Mouse (Mus musculus) neural tube, embryonic 14.5 days (tissue): ENCODE results near the gene Cwc22. TPM values are rescaled to one million over a fixed set of nuclear protein-coding genes. Genes with fewer than 3 reads are reported as not detected.
"Not testable (repeated sequence)": the region's sequence is repeated elsewhere in the genome, so short reads cannot be mapped to it uniquely, and the experiment has no call there.

Source experiments
- ATAC-seq: fragments of 200-750 bp; cut with Nextera tagmentation; 2 replicates; pipeline ENCODE4 v1.8.0; 2017; ENCODE audit warnings: low read depth, mild to moderate bottlenecking, moderate TSS enrichment, moderate library complexity
- H3K27ac ChIP-seq: fragments of 300-500 bp; sonication (generic); 2 replicates; pipeline ENCODE4 v1.5.1; 2014; ENCODE audit warnings: low read depth, mild to moderate bottlenecking, control low read depth, low read length, moderate library complexity, mixed read lengths
- H3K27me3 ChIP-seq: fragments of 300-500 bp; sonication (generic); 2 replicates; pipeline ENCODE4 v1.6.1; 2014; ENCODE audit warnings: low read length; ENCODE audit not compliant: control insufficient read depth, insufficient read depth
- H3K36me3 ChIP-seq: fragments of 300-500 bp; sonication (generic); 2 replicates; pipeline ENCODE4 v1.6.1; 2014; ENCODE audit warnings: low read length, mixed read lengths; ENCODE audit not compliant: control insufficient read depth, insufficient read depth
- H3K4me1 ChIP-seq: fragments of 300-500 bp; sonication (generic); 2 replicates; pipeline ENCODE4 v1.6.1; 2014; ENCODE audit warnings: low read length; ENCODE audit not compliant: control insufficient read depth, insufficient read depth
- H3K4me2 ChIP-seq: fragments of 300-500 bp; sonication (generic); 2 replicates; pipeline ENCODE4 v1.6.1; 2014; ENCODE audit warnings: mild to moderate bottlenecking, low read depth, low read length, control low read depth
- H3K4me3 ChIP-seq: fragments of 300-500 bp; sonication (generic); 2 replicates; pipeline ENCODE4 v1.5.1; 2014; ENCODE audit warnings: low read depth, low read length, control low read depth, mixed read lengths
- H3K9ac ChIP-seq: fragments of 300-500 bp; sonication (generic); replicated peaks from 2 replicates; pipeline ENCODE4 v1.6.1; 2014; ENCODE audit warnings: low read depth, mild to moderate bottlenecking, control low read depth, low read length, mixed read lengths
- H3K9me3 ChIP-seq: fragments of 300-500 bp; sonication (generic); 2 replicates; pipeline ENCODE4 v1.6.1; 2016; ENCODE audit warnings: low read length; ENCODE audit not compliant: control insufficient read depth
- WGBS: fragments of 180-500 bp; shearing (Covaris S2); extraction: QIAGEN DNeasy Blood & Tissue Kit; methylation state at CpG from one replicate; pipeline ENCODE4 v1.1.7; 2014; 5-methylcytosine and 5-hydroxymethylcytosine counted together
- polyA plus RNA-seq: library from polyadenylated mRNA; unstranded; fragments of >200 nt; fragmentation: Nextera tagmentation; extraction: Ambion mirVana; gene quantifications from 2 replicates; pipeline ENCODE4 v1.2.1, GENCODE M21; 2014

The Cwc22 gene
- polyA plus RNA-seq, 1 experiment from 2014 or later, result 17.3 TPM

GRCm38 (mm10) chr2:77901269-77901668 lies 44.9 kb downstream of the Cwc22 start:
- H3K4me3 ChIP-seq, result no peak overlapping the region
- H3K9ac ChIP-seq, result no peak overlapping the region
- no peaks in the 10 kb centered on the region for H3K27me3 ChIP-seq
- H3K36me3 ChIP-seq, result peaks cover 24% of the 10 kb centered on the region
- H3K27ac ChIP-seq, result no peak overlapping the region
- H3K9me3 ChIP-seq, result no peaks in the 10 kb centered on the region
- WGBS, result 98% methylated on average over 5 of the region's 5 CpGs
- H3K4me2 ChIP-seq, result no peak overlapping the region
- no peaks in the 10 kb centered on the region for H3K4me1 ChIP-seq
- ATAC-seq, result no peak

- Histone ChIP-seq H3K9me3 (no peaks in the 10 kb centered on the region), H3K27me3 (no peaks in the 10 kb centered on the region), H3K4me3 (no peak overlapping the region), H3K36me3 (peaks cover 21% of the 10 kb centered on the region), H3K4me1 (no peaks in the 10 kb centered on the region), H3K4me2 (no peak overlapping the region), H3K27ac (no peak overlapping the region), H3K9ac (no peak overlapping the region)
- no peak for ATAC-seq
- 96% methylated on average over 5 of the region's 5 CpGs for WGBS
Measured at GRCm38 (mm10) chr2:77900741-77901140, 45.4 kb downstream of the Cwc22 start.

- no peak overlapping the region for H3K9ac ChIP-seq
- H3K4me3 ChIP-seq, result no peak overlapping the region
- WGBS, result 91% methylated on average over 2 of the region's 2 CpGs
- H3K36me3 ChIP-seq, result peaks cover 15% of the 10 kb centered on the region
- H3K27me3 ChIP-seq, result no peaks in the 10 kb centered on the region
- no peak overlapping the region for H3K4me2 ChIP-seq
- no peaks in the 10 kb centered on the region for H3K4me1 ChIP-seq
- no peaks in the 10 kb centered on the region for H3K9me3 ChIP-seq
- no peak for ATAC-seq
- H3K27ac ChIP-seq, result no peak overlapping the region
Measured at GRCm38 (mm10) chr2:77900111-77900510, 46.1 kb downstream of the Cwc22 start.

GRCm38 (mm10) chr2:77898436-77898835 lies 47.7 kb downstream of the Cwc22 start:
- Histone ChIP-seq H3K4me1 (no peaks in the 10 kb centered on the region), H3K4me3 (no peak overlapping the region), H3K4me2 (no peak overlapping the region), H3K9ac (no peak overlapping the region), H3K27me3 (no peaks in the 10 kb centered on the region), H3K27ac (no peak overlapping the region), H3K36me3 (peaks cover 15% of the 10 kb centered on the region; the same call in 1 of the 2 replicates), H3K9me3 (no peaks in the 10 kb centered on the region)
- WGBS, result 100% methylated on average over 2 of the region's 2 CpGs
- no peak for ATAC-seq

GRCm38 (mm10) chr2:77897988-77898387 lies 48.2 kb downstream of the Cwc22 start:
- Histone ChIP-seq H3K9me3 (no peaks in the 10 kb centered on the region), H3K36me3 (peaks cover 19% of the 10 kb centered on the region; the same call in 1 of the 2 replicates), H3K9ac (no peak overlapping the region), H3K27ac (no peak overlapping the region), H3K4me2 (no peak overlapping the region), H3K27me3 (no peaks in the 10 kb centered on the region), H3K4me1 (no peaks in the 10 kb centered on the region), H3K4me3 (no peak overlapping the region)
- ATAC-seq, result no peak
- 91% methylated on average over 5 of the region's 5 CpGs for WGBS

GRCm38 (mm10) chr2:77897558-77897899 lies 48.6 kb downstream of the Cwc22 start:
- Histone ChIP-seq H3K4me1 (no peaks in the 10 kb centered on the region), H3K9ac (no peak overlapping the region), H3K4me2 (no peak overlapping the region), H3K9me3 (no peaks in the 10 kb centered on the region), H3K4me3 (no peak overlapping the region), H3K27me3 (no peaks in the 10 kb centered on the region), H3K36me3 (peaks cover 19% of the 10 kb centered on the region; the same call in 1 of the 2 replicates), H3K27ac (no peak overlapping the region)
- ATAC-seq, result no peak
- 87% methylated on average over 3 of the region's 3 CpGs for WGBS

GRCm38 (mm10) chr2:77896843-77897557 lies 49.2 kb downstream of the Cwc22 start:
- Histone ChIP-seq H3K27ac (no peak overlapping the region), H3K4me1 (no peaks in the 10 kb centered on the region), H3K4me3 (no peak overlapping the region), H3K9me3 (no peaks in the 10 kb centered on the region), H3K9ac (no peak overlapping the region), H3K27me3 (no peaks in the 10 kb centered on the region), H3K4me2 (no peak overlapping the region), H3K36me3 (peaks cover 19% of the 10 kb centered on the region; the same call in 1 of the 2 replicates)
- WGBS, result 95% methylated on average over 12 of the region's 12 CpGs
- no peak for ATAC-seq

- H3K27me3 ChIP-seq, H3K4me3 ChIP-seq, H3K27ac ChIP-seq, ATAC-seq, H3K9ac ChIP-seq, H3K9me3 ChIP-seq, H3K4me1 ChIP-seq, H3K4me2 ChIP-seq: not testable (repeated sequence)
- 96% methylated on average over 16 of the region's 16 CpGs for WGBS
- H3K36me3 ChIP-seq, result peaks cover 19% of the 10 kb centered on the region; the same call in 1 of the 2 replicates
Measured at GRCm38 (mm10) chr2:77895906-77896570, 50.1 kb downstream of the Cwc22 start.

- ATAC-seq, result no peak
- H3K4me1 ChIP-seq, result no peaks in the 10 kb centered on the region
- H3K4me3 ChIP-seq, result no peak overlapping the region
- no peak overlapping the region for H3K9ac ChIP-seq
- H3K36me3 ChIP-seq, result peaks cover 19% of the 10 kb centered on the region; the same call in 1 of the 2 replicates
- no peak overlapping the region for H3K27ac ChIP-seq
- 94% methylated on average over 8 of the region's 8 CpGs for WGBS
- H3K4me2 ChIP-seq, result no peak overlapping the region
- H3K27me3 ChIP-seq, result no peaks in the 10 kb centered on the region
- H3K9me3 ChIP-seq, result no peaks in the 10 kb centered on the region
Measured at GRCm38 (mm10) chr2:77894896-77895295, 51.3 kb downstream of the Cwc22 start.
